Mouse (Mus musculus) kidney, adult 9 months (tissue): ENCODE measurements around the gene Armc2.
"Not testable (repeated sequence)": the region's sequence is repeated elsewhere in the genome, so short reads cannot be mapped to it uniquely, and the experiment has no call there.

ENCODE experiments used
- DNase-seq: peaks from one replicate; pipeline ENCODE4 v3.0.0; 2022

Gene Armc2

DNA sequence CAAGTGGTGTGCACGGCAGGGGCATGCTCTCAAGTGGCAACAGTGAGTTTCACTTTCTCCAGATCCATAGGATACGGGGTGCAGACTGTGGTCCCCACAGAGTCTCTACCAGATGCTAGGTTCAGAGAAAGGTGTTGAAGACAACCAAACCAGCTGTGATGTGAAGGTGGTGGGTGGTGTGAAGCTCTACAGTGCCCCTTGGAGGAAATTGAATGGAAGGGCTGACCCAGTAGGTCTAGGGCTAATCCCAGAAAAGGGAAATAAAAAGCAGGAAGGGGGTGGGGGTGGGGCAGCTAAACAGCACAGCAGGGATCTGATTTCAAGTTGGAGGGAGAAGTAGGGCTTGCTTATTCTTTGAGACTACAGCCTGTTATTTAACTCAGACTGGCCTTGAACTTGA, 58.4 kb downstream of the Armc2 start:
- DNase-seq: no peak

DNA sequence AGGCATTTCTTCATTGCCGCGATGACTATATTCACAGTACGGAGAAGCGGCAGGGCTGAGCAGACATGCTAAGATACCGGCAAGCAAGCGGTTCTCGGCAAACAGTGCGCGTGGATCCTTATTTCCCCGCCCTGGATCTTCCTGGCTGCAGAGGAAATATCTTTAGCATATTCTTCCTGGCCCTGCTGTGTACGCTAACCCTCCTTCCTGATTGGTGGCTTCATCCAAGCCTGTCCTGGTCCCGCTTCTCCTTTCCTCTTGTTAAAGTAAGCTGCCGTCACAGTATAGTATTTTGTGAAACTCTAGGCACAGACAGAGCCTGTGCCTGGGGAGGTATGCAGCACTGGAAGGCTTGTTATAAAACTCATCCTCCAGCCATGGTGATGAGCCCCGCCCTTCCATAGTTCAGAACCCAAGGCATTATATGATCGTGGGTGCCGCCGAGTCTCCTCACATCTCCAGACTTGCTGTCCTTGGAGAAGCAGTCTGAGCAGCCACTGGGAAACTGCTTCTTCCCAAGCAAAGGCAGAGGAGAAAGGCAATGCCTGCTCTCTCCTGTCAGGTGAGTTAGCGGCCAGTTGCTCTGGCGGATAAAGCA, 59.5 kb downstream of the Armc2 start:
- DNase-seq: no peak

DNA sequence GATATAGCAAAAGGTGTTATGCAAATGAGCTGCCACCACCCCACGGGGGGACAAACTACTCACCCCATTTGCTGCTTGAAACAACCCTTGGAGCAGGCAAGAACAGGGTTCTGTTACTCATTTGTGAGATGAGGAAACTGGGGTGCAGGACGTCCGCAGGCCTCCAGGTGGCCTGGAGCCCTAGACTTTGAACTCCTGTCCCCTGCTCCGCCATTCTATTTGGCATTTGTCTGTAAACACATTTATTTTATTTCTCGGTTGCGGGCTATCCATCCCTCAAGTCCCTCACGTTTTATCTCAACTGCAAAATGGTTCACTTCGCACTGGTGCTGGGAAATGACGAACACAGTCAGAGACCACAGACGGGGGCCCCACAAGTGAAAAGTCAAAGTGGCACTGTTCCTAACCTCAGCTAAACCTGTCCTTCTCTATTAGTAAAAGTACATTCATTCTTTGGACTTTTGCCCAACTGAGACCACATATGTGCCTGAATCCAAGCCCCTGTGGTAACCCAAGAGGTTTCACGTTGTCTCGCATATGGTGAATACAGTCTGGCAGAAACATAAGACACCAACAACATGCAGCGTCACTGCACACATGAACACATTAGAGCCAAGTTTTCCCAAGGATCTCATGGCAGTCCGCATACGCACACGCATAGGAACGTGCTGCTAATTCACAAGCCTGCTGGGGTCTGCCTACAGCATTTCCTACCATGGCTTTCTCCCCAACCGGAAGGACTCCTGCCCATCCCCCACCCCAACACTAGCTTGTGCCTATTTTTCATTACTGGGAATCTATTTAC, 60.6 kb downstream of the Armc2 start:
- peak; percentile 54 for DNase-seq

DNA sequence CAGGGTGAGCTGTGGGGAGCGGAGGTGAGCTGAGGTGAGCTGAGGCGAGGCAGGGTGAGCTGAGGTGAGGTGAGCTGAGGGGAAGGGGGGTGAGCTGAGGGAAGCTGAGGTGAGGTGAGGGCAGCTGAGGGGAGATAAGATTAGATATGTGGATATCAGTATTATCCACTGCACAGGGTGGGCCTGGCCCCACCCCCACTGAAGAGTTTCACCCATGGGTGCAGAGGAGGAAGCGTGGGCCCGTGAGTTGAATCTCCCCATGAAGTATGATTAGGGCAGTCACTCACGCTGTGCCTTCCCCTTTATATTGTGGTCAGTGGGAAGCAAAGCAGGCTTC, 64.7 kb downstream of the Armc2 start:
- no peak for DNase-seq

DNA sequence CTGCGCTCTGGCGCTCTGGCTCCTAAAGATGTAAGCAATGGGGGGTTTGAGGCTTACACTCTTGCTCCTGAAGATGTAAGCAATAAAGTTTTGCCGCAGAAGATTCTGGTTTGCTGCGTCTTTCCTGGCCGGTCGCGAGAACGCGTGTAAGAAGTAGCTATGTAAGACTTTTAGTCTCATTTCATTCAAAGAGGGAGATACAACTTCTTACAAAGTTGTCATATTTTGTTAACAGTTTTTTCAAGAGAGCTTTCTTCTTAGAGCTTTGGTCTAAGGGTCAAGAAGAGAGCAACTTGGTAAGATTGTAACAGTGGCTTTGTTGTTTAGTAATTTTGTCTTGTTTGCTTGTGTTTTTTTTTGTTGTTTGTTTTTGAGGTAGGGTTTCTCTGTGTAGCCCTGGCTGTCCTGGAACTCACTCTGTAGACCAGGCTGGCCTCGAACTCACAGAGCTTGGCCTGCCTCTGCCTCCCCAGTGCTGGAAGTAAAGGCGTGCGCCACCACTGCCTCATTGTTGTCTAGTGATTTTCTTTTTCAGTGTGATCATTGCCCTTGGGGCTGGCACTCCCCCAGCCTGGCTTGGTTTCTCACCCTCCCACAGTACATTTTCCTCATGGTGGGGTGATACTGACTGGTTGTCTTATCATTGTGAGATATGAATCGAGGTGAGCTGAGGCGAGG, 65.3 kb downstream of the Armc2 start:
- no peak for DNase-seq

DNA sequence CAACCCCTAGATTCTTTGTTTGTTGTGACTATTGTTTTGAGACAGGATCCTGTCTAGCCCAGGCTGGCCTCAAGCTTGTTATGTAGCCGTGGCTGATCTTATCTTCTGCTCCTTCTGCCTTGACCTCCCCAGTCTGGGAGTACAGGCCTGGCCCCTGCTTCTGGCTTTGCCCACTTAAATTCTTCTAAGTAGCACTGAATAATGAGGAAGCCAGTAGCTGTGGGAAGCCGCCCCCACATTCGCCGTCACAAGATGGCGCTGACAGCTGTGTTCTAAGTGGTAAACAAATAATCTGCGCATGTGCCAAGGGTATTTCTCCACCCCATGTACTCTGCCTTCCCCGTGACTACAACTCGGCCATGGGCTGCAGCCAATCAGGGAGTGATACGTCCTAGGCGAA, 65.9 kb downstream of the Armc2 start:
- not testable (repeated sequence) for DNase-seq

DNA sequence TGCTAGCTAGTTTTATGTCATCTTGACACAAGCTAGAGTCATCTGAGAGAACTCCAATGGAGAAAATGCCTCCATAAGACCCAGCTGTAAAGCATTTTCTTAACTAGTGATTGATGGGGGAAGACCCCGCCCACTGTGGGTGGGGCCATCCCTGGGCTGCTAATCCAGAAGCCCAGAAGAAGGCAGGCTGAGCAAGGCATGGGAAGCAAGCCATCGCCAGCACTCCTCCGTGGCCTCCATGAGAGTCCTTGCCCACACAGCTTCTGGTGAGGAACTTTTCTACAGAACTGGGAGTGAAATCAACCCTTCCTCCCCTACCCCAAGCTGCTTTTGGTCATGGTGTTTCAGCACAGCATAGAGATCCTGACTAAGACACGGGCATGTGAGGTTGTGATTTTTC, 79.2 kb downstream of the Armc2 start:
- no peak for DNase-seq

DNA sequence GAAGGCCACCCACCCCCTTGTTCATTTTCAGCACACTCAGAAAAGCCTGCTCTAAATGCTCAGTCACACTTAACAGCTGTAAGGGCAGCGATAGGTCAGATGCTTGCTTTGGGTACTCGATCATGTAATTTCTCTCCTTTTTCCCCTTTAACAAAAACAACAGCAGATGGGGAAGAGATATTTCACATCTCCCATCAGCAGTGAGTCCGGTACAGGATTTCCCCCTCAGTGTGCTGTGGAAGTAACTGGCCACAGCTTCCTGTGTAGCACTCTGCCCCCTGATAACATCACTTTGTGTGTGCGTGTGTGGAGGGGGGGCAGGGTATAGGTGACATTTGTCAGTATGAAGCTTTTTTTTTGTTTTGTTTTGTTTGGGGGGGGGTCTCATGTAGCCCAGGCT, 81.1 kb downstream of the Armc2 start:
- DNase-seq: peak; percentile 34

DNA sequence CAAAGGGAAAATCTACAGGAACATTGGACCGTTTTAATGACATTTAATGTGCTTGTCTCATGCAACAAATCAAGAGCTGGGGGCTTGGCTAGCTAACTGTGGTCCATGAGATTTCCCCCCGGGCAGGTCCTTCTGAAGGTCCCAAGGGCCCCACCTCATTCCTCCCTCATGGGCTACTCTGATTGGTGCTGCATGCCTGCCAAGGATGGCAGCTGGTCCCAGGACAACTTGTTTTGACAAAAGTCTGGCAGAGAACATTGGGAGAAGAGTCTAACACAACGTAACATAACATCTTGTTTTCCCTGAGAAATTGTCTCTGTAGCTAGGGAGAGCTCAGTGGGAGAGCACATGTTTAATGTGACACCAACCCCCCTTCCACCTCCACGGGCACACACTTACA, 82.1 kb downstream of the Armc2 start:
- no peak for DNase-seq

DNA sequence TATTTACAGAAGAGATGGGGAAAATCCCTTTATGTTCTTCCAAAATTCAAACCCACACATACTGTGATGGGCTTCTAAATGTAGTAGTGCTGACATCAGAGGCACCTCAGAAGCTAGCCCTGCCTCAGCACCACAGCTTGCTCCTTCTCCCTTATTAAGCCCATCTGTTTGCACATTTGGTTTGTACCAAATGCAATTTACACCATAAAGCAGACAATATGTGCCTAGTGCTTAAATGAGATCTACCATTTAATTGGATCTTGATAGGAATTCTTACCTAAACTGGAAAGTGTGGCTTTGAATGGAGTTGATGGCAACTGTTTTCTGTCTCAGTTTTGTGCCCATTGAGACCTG, 82.8 kb downstream of the Armc2 start:
- no peak for DNase-seq

DNA sequence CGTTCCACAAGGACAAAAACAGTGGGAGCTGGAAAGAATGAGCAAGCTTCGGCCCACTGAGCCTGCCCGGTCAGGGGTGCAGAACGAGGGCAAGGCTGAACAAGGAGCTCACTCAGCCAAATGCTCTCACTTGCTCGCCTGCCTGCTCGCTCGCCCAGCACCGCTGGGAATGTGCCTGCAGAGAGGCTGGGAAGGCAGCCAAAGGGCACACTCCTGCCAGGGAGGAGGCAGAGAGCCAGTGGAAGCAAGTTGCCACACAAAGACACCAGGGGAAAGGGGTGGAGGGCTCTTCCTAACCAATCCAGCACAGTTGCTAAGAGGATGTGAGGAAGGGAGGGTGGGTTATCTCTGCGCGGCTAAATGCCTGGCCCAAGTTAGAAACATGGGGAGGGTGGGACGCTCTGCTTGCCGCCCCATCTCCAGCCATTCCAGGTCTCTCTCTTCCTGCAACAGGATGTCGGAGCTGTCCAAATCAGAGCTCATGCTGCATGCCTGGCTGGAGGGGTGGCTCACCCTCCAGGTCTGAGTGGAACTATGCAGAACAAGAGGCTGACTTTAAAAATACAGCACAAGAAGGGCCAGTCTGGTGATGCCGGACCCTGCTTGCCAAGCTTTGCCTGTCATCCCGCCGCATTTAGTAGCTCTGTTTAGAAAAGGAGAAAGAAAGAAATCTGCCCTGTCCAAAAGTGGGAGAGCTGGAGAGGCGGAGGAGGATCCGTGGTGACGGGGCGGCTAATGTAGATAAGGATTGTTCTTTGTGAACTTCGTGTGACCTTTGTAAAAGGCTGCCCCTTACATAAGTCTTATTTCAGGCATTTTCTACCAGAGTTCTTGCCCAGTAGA, 83.4 kb downstream of the Armc2 start:
- DNase-seq: peak; percentile 96

DNA sequence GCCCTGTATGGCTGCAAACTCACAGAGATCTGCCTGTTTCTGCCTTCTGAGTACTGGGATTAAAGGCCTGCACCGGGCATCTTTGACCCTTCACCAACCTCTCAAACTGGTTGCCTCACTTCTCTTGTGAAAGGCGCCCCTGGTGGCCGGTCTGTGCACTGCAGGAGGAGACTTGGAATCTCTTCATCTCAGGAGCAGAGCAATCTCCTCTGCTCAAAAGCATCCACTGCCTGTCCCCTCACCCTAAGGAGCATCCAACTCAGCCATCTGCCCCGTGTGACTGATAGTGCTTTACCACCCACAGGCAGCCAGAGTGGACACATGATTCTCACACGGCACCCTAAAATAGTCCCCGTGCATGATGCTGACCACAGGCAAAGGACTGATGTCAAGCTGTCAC, 84.7 kb downstream of the Armc2 start:
- DNase-seq: peak; percentile 62

DNA sequence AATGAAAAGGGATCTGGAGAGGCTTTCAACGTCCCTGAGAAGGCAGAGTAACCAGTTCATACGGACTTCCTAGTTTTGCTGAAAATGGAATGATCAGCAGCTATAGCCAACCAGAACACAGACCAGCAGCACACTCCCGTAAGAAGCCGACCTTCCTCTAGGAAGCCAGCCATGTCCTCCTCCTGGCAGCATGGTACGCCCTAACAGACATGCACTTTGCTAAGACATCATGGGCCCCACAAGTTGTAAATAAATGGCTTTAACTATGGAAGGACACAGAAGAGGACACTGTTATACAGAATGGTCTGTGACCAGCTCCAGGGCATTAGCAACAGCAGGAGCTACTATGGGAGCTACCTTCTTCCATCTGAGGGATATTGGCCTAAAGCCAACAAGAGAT, 85.3 kb downstream of the Armc2 start:
- no peak for DNase-seq

DNA sequence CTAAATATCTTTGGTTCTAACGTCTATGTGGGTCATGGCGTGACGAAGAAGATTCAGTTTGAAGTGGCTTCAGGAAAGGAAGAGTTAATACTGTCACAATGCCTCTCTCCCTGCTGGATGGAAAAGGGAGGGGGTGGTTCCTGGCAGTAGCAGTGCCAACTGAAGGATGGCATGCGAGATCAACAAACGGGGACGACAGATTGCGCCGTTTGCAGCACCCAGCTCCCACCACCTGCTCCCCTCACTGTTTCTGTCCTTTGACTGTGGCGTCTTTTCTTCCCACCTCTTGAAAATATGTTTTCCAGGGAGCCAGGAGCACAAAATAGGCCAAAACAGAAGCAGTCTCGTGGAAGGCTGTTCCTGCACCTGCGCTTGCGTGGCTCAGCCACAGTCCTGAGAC, 86.3 kb downstream of the Armc2 start:
- no peak for DNase-seq

DNA sequence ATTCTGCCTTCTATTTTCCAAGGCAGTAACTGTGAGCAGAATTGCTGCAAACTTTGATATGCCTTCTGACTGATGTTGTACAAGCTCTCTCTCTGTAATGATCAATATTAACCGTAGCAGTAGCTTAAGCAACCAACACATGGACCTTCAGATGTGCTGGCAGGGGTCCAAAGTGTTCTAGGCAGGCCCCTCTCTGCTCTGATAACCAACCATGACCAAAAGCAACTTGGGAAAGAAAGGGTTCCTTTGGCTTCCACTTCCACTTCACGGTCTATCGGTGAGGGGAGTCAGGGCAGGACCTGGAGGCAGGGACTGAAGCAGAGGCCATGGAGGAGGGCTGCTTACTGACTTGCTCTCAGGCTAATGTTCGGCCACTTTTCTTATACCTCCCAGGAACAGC, 87.3 kb downstream of the Armc2 start:
- no peak for DNase-seq

DNA sequence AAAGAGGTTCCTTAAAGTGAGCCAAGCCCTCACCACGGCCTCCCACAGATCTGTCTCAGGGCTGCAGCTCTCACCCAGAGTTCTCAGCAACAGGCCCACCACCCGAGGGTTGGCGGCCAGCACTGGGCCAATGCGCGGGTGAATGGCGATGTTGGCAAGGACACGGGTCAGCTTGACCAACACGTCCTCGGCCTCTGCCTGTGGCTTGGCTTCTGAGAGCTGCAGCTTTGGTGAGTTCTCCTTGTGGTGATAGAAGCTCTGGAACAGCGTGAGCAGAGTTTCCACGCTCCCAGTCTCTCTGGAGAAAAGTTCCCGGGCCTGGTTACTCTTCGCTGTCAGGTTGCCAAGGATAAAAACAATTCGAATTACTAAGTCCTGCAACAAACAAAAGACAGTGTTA, 91.5 kb downstream of the Armc2 start:
- no peak for DNase-seq

DNA sequence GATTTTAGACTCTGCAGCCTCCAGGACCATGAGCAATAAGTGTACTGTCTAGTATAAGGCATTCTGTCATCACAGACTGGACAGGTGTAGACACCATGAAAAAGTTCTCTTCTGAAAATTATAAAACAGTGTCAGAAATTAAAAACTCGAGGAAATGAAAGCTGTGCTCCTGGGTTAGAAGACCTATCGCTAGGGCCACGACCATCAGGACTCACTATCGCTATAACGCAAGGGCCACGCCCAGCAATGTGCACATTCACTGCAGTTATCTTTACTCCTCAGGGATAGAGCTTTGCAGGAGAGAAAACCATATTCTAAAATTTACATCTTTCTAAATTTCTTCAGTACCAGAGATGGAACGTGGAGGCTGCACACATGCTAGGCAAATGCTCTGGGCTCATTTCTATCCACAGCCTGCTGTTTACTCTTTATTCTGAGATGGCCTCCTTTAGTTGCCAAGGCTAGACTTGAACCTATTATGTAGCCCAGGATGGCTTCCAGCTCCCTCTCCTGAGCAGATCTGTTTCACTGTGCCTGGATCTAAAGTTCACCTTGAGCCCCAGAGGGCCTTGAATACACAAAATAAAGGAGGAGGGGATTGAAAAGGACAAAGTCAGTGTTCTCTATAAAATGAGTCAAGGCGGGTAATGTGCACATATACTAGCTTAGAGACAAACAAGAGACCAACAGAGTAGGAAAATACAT, 105.8 kb downstream of the Armc2 start:
- no peak for DNase-seq

DNA sequence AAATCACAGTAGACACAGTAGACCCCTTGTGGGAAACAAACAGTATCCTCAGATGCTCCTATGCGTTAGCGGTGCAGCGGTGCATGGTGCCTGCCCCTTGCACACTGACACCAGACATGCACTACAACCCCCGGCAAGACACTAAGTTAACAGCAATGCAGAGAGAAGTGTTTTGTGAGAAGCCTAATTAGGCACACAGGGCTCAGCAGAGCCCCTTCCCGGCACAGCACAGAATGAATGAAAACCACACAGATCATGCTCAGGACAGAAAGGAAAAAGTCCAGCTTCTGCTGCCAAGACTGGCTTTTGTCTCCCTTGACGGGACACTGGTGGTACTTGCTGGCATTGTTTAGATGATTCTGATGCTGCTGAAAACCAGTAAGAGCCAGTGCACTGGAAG, 109.3 kb downstream of the Armc2 start:
- DNase-seq: no peak

DNA sequence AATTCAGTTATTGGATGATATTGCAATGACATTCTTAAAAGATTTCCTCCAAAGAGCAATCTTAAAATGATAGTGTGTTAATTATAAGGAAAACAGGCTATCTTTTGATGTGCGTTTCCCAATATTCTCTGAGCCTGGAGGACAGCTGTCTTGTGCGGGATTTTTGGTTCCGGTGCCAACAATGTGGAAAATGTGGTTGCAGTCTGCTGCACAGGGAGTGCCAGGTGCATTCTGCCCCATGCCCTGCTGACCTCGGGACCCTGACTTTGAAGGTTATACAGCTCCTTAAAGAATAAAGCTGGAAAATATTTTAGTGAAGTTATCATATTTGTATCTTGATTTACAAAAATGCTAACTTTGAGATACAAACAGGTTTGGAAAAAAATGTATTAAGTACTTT, 110.3 kb downstream of the Armc2 start:
- DNase-seq: no peak

DNA sequence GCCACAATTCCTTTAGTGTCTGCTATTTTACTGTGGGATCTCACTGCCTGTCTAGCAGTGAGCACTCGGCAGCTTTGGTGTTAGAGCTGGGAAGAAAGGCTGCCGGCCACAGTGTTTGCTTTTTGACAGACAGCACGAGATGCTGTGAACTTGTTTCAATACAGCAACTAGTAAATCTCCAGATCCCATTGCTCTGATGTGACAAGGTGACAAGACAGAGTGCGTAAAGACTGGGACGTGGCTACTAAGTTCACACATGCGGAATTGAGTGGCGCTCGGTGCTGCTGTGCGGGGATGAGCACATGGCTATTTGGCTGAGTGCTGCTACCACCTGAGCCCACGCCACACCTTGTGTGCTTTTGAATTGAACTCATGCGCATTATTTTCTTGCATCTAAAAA, 110.8 kb downstream of the Armc2 start:
- DNase-seq: no peak

DNA sequence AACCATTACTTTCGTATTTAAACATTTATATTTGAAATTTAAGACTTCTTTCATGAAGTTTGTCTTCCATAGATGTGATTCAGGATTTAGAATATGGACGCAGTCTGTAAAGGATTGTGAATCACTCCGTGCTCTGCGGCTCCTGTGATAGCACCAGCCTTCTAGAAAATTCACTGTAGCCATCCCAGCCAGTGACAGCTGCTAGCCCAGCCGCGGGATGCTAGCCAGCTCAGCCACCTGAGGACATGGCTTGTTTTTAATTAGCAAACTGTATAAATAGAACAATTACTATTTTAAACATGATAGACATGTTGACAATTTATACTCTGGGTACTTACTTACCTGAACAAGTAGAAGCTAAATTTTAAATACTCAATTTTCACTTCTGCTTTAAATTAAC, 116.4 kb downstream of the Armc2 start:
- DNase-seq: no peak

DNA sequence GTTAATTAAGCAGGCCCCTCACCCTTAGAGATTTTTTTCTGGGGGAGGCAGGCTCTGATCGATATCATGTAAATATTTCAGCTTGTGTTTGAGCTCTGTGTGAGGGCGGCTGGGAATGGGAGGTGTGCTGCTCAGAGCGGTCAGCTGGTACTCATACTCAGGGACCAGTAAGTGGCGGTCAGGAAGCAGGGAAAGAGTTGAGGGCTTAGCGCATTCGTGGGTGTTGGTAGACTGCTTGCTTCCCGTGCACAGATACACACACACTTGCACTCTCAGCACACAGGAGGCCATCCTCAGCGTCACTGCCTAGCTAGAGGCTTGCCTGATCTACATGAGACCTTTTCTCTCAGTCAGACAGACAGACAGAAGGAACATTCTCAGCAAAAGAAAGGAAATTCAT, 116.8 kb downstream of the Armc2 start:
- DNase-seq: no peak

DNA sequence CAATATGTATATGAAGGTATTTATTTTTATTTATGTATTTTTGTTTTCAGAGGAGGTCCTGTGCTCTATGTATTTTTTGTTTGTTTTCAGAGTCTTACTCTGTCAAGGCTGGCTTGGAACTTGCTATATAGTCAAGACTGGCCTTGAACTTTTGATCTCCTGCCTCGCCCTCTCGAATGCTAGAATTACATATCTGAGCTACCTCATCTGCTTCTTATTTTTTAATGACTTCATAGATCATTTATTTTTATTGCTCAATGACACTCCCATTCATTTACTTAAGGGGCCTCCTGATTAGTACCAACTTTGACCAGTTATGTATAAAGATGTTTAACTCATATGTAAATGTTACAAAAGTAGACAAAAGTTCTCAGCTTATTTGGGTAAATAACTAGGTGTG, 121.4 kb downstream of the Armc2 start:
- no peak for DNase-seq
